Mouse (Mus musculus): Measurements from ENCODE around the gene St13. TPM values are rescaled to one million over a fixed set of nuclear protein-coding genes. Genes with fewer than 3 reads are reported as not detected.
A peak's percentile ranks its signal among the peaks of the same experiment; 100 is the strongest.

Gene St13
- polyA plus RNA-seq, 1 experiment from 2014 or later = 196 TPM

DNA sequence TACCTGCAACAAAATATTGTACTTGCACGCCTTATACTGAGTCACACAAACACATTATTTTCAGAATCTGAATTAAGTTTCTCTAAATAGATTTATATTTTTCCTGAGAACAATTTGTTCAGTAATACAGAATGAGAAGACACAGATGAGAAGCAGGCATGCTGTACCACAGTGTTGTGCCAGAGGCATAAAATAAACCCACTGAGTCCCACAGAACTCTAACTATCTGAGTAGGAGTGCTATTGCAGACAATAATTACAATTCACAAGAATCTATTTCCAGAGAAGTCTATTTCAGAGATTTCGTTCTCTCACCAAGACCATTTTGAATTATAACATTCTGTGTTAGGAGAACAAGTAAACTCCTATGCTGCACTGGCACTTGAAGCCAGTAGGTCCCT, 52.4 kb downstream of the St13 start:
- Histone ChIP-seq H3K9me3 (ENCODE audit: control insufficient read depth, low read length) (no peaks in the 10 kb centered on the region), H3K36me3 (ENCODE audit: control insufficient read depth, insufficient read depth, low read length) (no peaks in the 10 kb centered on the region; the same call in 1 of the 2 replicates), H3K27ac (ENCODE audit: low read depth, low read length) (no peak overlapping the region), H3K4me2 (no peak overlapping the region), H3K4me3 (ENCODE audit: low read depth, low read length) (no peak overlapping the region), H3K27me3 (ENCODE audit: control insufficient read depth, insufficient read depth, low read length) (no peaks in the 10 kb centered on the region), H3K4me1 (ENCODE audit: control insufficient read depth, insufficient read depth, low read length) (no peaks in the 10 kb centered on the region), H3K9ac (ENCODE audit: low read length) (no peak overlapping the region)
- 94% methylated on average over 2 of the region's 2 CpGs for WGBS
- DNase-seq (ENCODE audit: low spot score, missing footprints) = no peak
- no peak for ATAC-seq (ENCODE audit: low FRiP score)

DNA sequence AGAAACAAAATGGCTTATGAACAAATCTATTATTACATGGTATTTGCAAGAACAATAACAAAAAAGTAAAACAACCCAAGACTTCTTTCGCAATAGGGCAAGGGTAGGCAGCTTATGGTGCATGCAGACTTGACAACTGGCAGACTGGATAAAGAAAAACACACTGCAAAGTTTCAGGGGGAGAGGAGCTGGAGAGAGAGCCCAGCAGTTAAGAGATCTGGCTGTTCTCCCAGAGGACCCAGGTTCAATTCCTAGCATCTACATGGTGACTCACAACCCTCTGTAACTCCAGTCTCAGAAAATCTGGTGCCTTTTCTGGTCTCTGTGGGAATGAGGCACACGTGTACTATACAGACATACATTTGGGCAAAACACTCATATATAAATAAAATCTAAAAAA, 58.5 kb downstream of the St13 start:
- Histone ChIP-seq H3K4me1 (ENCODE audit: control insufficient read depth, insufficient read depth, low read length) (no peaks in the 10 kb centered on the region), H3K9ac (ENCODE audit: low read length) (no peak overlapping the region), H3K27ac (ENCODE audit: low read depth, low read length) (no peak overlapping the region), H3K36me3 (ENCODE audit: control insufficient read depth, insufficient read depth, low read length) (peaks cover 3% of the 10 kb centered on the region; the same call in 1 of the 2 replicates), H3K4me2 (no peak overlapping the region), H3K27me3 (ENCODE audit: control insufficient read depth, insufficient read depth, low read length) (no peaks in the 10 kb centered on the region), H3K9me3 (ENCODE audit: control insufficient read depth, low read length) (no peaks in the 10 kb centered on the region), H3K4me3 (ENCODE audit: low read depth, low read length) (no peak overlapping the region)
- no peak for DNase-seq (ENCODE audit: low spot score, missing footprints)
- ATAC-seq (ENCODE audit: low FRiP score) = no peak
- 99% methylated on average over 2 of the region's 2 CpGs for WGBS

DNA sequence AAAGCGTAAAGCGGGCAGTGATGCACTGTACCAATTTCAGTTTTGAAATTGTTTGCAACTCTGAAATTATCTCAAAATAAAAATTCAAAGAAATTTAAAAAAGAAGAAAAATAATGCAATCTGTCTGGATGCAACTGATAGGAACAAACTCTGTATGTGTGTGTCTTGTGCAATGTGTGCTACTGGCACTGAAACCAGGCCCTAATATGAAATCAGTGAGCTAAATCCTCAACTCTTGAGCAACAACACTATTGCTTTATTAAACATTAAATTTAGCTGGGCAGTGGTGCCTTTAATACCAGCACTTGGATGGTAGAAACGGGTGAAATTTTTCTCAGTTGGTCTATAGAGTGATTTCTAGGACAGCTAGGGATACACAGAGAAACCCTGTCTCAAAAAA, 60.7 kb downstream of the St13 start:
- 96% methylated on average over 3 of the region's 3 CpGs for WGBS
- Histone ChIP-seq H3K27me3 (ENCODE audit: control insufficient read depth, insufficient read depth, low read length) (no peaks in the 10 kb centered on the region), H3K4me3 (ENCODE audit: low read depth, low read length) (no peak overlapping the region), H3K27ac (ENCODE audit: low read depth, low read length) (no peak overlapping the region), H3K4me2 (no peak overlapping the region), H3K36me3 (ENCODE audit: control insufficient read depth, insufficient read depth, low read length) (peaks cover 5% of the 10 kb centered on the region; the same call in 1 of the 2 replicates), H3K4me1 (ENCODE audit: control insufficient read depth, insufficient read depth, low read length) (no peaks in the 10 kb centered on the region), H3K9ac (ENCODE audit: low read length) (no peak overlapping the region), H3K9me3 (ENCODE audit: control insufficient read depth, low read length) (no peaks in the 10 kb centered on the region)
- DNase-seq (ENCODE audit: low spot score, missing footprints) = no peak
- no peak for ATAC-seq (ENCODE audit: low FRiP score)

DNA sequence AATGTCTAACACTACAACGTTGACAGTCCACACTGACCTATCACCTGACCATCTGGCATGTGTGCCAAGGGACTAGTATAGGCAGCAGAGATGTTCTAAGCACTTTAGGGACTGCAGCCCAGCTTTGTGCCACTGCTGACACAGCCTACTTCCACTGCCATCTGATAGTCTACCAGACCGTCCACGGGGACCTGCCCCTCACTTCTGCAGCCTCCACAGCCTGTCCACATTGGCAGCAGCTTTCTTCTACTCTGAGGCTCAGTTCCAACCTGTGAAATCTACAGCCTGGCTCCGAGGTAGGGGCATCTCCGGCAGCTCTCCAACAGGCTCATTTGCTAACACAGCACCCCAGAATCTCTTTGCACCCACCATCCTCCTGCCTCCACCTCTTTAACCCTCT, 63.4 kb downstream of the St13 start:
- no peak for DNase-seq (ENCODE audit: low spot score, missing footprints)
- Histone ChIP-seq H3K4me1 (ENCODE audit: control insufficient read depth, insufficient read depth, low read length) (no peaks in the 10 kb centered on the region), H3K9ac (ENCODE audit: low read length) (no peak overlapping the region), H3K36me3 (ENCODE audit: control insufficient read depth, insufficient read depth, low read length) (peaks cover 13% of the 10 kb centered on the region), H3K4me3 (ENCODE audit: low read depth, low read length) (no peak overlapping the region), H3K4me2 (no peak overlapping the region), H3K27me3 (ENCODE audit: control insufficient read depth, insufficient read depth, low read length) (no peaks in the 10 kb centered on the region), H3K27ac (ENCODE audit: low read depth, low read length) (no peak overlapping the region), H3K9me3 (ENCODE audit: control insufficient read depth, low read length) (no peaks in the 10 kb centered on the region)
- 90% methylated on average over 5 of the region's 5 CpGs for WGBS
- ATAC-seq (ENCODE audit: low FRiP score) = no peak

DNA sequence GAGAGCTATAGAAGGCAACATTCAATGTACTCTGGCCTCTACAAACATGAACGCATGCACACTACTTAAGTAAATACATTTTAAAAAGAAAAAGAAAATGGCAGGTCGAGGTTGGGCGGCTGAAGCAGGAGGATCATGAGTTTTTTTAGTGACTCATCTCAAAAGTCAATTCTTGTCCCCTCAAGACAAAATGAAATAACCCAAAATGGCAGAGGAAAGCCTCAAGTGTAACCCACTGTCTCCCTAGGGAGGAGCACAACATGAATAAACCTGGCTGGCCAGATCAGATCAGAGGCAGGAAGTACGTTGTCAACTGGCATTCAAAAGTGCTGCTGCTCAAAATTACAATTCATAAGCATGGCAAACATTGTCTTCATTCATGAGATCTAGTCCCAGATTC, 67.4 kb downstream of the St13 start:
- Histone ChIP-seq H3K36me3 (ENCODE audit: control insufficient read depth, insufficient read depth, low read length) (peaks cover 13% of the 10 kb centered on the region), H3K27ac (ENCODE audit: low read depth, low read length) (no peak overlapping the region), H3K27me3 (ENCODE audit: control insufficient read depth, insufficient read depth, low read length) (no peaks in the 10 kb centered on the region), H3K4me2 (no peak overlapping the region), H3K9ac (ENCODE audit: low read length) (no peak overlapping the region), H3K4me1 (ENCODE audit: control insufficient read depth, insufficient read depth, low read length) (no peaks in the 10 kb centered on the region), H3K9me3 (ENCODE audit: control insufficient read depth, low read length) (no peaks in the 10 kb centered on the region), H3K4me3 (ENCODE audit: low read depth, low read length) (no peak overlapping the region)
- no peak for ATAC-seq (ENCODE audit: low FRiP score)
- WGBS = 93% methylated on average over 4 of the region's 4 CpGs
- DNase-seq (ENCODE audit: low spot score, missing footprints) = no peak

DNA sequence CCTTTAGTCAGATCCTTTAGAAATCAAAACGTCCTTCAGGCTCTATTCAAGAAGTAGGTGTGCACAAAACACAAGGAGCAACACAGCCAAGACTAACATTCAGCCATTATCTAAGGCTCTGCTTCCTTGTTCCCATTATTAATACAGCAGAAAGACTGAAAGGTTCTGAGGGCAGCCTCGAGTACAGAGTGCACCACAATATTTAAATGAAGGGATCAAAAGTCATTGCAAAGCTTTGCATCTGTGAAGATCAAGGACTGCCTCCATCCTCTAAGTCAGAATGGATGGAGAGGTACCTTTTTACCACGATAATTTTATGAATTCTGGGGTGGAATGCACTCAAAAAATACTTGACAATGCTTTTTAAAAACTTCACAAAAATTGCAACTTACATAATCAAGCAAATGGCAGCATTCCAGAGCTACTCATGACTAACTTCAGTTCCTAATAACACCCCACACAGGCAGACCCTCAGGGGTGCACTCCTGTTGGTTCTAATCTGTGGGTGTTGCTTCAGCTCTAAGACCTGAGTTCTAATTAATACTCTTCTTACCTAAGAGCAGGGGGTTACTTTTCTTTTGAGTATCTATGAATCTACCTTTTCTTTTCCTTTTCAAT, 69.0 kb downstream of the St13 start:
- DNase-seq (ENCODE audit: low spot score, missing footprints) = peak; percentile 39
- H3K9ac ChIP-seq (ENCODE audit: low read length) = no peak overlapping the region
- WGBS = 74% methylated on average over 3 of the region's 3 CpGs
- H3K27ac ChIP-seq (ENCODE audit: low read depth, low read length) = no peak overlapping the region
- no peak for ATAC-seq (ENCODE audit: low FRiP score)
- peaks cover 8% of the 10 kb centered on the region for H3K36me3 ChIP-seq (ENCODE audit: control insufficient read depth, insufficient read depth, low read length)
- H3K4me3 ChIP-seq (ENCODE audit: low read depth, low read length) = no peak overlapping the region
- H3K4me2 ChIP-seq = no peak overlapping the region
- no peaks in the 10 kb centered on the region for H3K27me3 ChIP-seq (ENCODE audit: control insufficient read depth, insufficient read depth, low read length)
- H3K9me3 ChIP-seq (ENCODE audit: control insufficient read depth, low read length) = no peaks in the 10 kb centered on the region
- H3K4me1 ChIP-seq (ENCODE audit: control insufficient read depth, insufficient read depth, low read length) = no peaks in the 10 kb centered on the region

DNA sequence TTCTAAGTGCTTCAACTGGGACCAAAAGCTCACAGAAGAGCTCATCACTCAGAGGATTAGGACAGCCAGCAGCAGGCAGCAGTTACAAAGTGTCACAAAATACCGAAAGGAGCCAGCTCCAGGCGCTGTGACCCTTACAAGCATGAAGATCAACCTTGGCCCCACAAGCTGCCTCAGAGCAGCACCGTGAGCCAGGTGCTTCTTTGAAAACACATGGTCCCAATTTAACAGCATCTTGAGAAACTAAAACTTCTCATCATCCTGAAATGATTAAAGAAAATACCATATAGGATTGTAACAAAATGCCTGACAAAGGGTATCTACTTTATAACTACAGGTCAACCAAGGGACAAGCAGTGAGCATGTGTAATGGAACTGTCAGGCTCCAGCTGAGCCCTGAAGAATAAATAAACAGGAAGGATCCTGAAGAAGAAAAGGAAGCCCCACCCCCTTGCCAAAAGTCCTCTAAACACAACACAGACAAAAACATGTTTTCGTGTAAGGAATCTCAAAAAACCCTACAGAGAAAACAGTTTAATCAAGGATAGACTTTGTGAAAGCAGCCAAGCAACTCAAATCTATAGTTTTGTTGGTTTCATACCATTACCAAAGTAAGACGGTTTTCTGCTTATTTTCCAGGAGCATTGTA, 70.0 kb downstream of the St13 start:
- H3K27me3 ChIP-seq (ENCODE audit: control insufficient read depth, insufficient read depth, low read length) = no peaks in the 10 kb centered on the region
- WGBS = 78% methylated on average over 5 of the region's 5 CpGs
- no peak overlapping the region for H3K4me3 ChIP-seq (ENCODE audit: low read depth, low read length)
- no peak overlapping the region for H3K9ac ChIP-seq (ENCODE audit: low read length)
- no peak overlapping the region for H3K27ac ChIP-seq (ENCODE audit: low read depth, low read length)
- no peaks in the 10 kb centered on the region for H3K9me3 ChIP-seq (ENCODE audit: control insufficient read depth, low read length)
- peaks cover 11% of the 10 kb centered on the region for H3K36me3 ChIP-seq (ENCODE audit: control insufficient read depth, insufficient read depth, low read length)
- no peak for ATAC-seq (ENCODE audit: low FRiP score)
- no peaks in the 10 kb centered on the region for H3K4me1 ChIP-seq (ENCODE audit: control insufficient read depth, insufficient read depth, low read length)
- H3K4me2 ChIP-seq = no peak overlapping the region
- peak; percentile 69 for DNase-seq (ENCODE audit: low spot score, missing footprints)

DNA sequence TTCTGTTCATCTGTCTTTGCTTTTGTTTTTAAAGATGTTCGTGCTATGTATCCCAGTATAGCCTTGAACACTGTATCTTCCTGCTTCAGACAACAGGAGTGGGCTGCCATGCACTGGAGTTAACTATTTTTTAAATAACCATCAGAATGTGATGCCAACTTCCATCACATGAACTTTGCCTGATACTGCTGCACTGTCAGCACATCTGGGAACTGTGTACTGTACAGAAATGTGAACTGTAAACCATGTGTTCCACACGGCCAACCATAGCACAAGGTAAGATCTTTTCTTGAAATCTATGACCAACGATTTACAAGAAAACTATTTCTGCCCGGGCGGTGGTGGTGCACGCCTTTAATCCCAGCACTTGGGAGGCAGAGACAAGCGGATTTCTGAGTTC, 72.4 kb downstream of the St13 start:
- 91% methylated on average over 7 of the region's 7 CpGs for WGBS
- peaks cover 4% of the 10 kb centered on the region; the same call in 1 of the 2 replicates for H3K36me3 ChIP-seq (ENCODE audit: control insufficient read depth, insufficient read depth, low read length)
- H3K27me3 ChIP-seq (ENCODE audit: control insufficient read depth, insufficient read depth, low read length) = no peaks in the 10 kb centered on the region
- no peak overlapping the region for H3K9ac ChIP-seq (ENCODE audit: low read length)
- H3K27ac ChIP-seq (ENCODE audit: low read depth, low read length) = no peak overlapping the region
- no peaks in the 10 kb centered on the region for H3K9me3 ChIP-seq (ENCODE audit: control insufficient read depth, low read length)
- H3K4me3 ChIP-seq (ENCODE audit: low read depth, low read length) = no peak overlapping the region
- DNase-seq (ENCODE audit: low spot score, missing footprints) (no peak), ATAC-seq (ENCODE audit: low FRiP score) (no peak)
- H3K4me1 ChIP-seq (ENCODE audit: control insufficient read depth, insufficient read depth, low read length) = no peaks in the 10 kb centered on the region
- no peak overlapping the region for H3K4me2 ChIP-seq

DNA sequence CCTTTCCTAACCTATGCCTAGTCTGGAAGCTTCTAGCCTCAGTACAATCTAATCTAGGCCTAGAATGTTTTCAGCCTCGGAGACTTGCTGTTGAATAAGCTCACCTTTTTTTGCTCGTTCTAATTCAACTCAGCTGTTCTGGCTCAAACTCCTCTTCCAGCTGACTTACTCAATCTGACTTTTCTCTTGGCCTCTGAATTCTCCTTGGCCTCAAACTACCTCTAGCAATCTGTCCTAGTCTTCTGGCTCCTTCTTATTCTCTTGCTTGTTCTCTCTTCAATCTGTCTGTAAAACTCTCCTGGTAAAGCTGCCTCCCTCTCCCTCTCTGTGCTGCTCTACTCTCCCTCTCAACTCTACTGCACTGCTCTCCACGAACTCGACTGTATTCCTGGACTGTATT, 74.9 kb downstream of the St13 start:
- H3K4me3 ChIP-seq (ENCODE audit: low read depth, low read length) = no peak overlapping the region
- no peaks in the 10 kb centered on the region for H3K4me1 ChIP-seq (ENCODE audit: control insufficient read depth, insufficient read depth, low read length)
- no peak overlapping the region for H3K9ac ChIP-seq (ENCODE audit: low read length)
- H3K36me3 ChIP-seq (ENCODE audit: control insufficient read depth, insufficient read depth, low read length) = peaks cover 3% of the 10 kb centered on the region; the same call in 1 of the 2 replicates
- ATAC-seq (ENCODE audit: low FRiP score) (no peak), DNase-seq (ENCODE audit: low spot score, missing footprints) (no peak)
- H3K27me3 ChIP-seq (ENCODE audit: control insufficient read depth, insufficient read depth, low read length) = no peaks in the 10 kb centered on the region
- no peak overlapping the region for H3K27ac ChIP-seq (ENCODE audit: low read depth, low read length)
- no peak overlapping the region for H3K4me2 ChIP-seq
- 81% methylated on average over 4 of the region's 4 CpGs for WGBS
- no peaks in the 10 kb centered on the region for H3K9me3 ChIP-seq (ENCODE audit: control insufficient read depth, low read length)

Measured in midbrain, embryonic 11.5 days (tissue).